Mouse (Mus musculus) embryonic facial prominence, embryonic 14.5 days (tissue): ENCODE measurements around the gene Ppp2r1b. TPM values are rescaled to one million over a fixed set of nuclear protein-coding genes. Genes with fewer than 3 reads are reported as not detected.

Source experiments
- ATAC-seq: fragments of 200-750 bp; cut with Nextera tagmentation; 2 replicates; pipeline ENCODE4 v1.8.0; 2017; ENCODE audit warnings: low read depth, moderate number of reproducible peaks, moderate TSS enrichment
- DNase-seq: peaks from one replicate; pipeline ENCODE4 v3.0.0-alpha.2; 2015; ENCODE audit warnings: low spot score
- H3K27ac ChIP-seq: fragments of 300-500 bp; sonication (generic); replicated peaks from 2 replicates; pipeline ENCODE4 v1.5.1; 2014; ENCODE audit warnings: low read depth, mild to moderate bottlenecking, low read length, moderate library complexity
- H3K27me3 ChIP-seq: fragments of 300-500 bp; sonication (generic); replicated peaks from 2 replicates; pipeline ENCODE4 v1.6.1; 2014; ENCODE audit warnings: low read length; ENCODE audit not compliant: control insufficient read depth, insufficient read depth
- H3K36me3 ChIP-seq: fragments of 300-500 bp; sonication (generic); 2 replicates; pipeline ENCODE4 v1.6.1; 2014; ENCODE audit warnings: low read length, mixed read lengths; ENCODE audit not compliant: control insufficient read depth, insufficient read depth
- H3K4me1 ChIP-seq: fragments of 300-500 bp; sonication (generic); 2 replicates; pipeline ENCODE4 v1.6.1; 2014; ENCODE audit warnings: antibody characterized with exemption, low read length; ENCODE audit not compliant: control insufficient read depth, insufficient read depth
- H3K4me2 ChIP-seq: fragments of 300-500 bp; sonication (generic); 2 replicates; pipeline ENCODE4 v1.6.1; 2014; ENCODE audit warnings: low read depth, mild to moderate bottlenecking, low read length, moderate library complexity, mixed read lengths
- H3K4me3 ChIP-seq: fragments of 300-500 bp; sonication (generic); 2 replicates; pipeline ENCODE4 v1.5.1; 2014; ENCODE audit warnings: low read depth, mild to moderate bottlenecking, low read length
- H3K9ac ChIP-seq: fragments of 300-500 bp; sonication (generic); 2 replicates; pipeline ENCODE4 v1.6.1; 2014; ENCODE audit warnings: low read depth, mild to moderate bottlenecking, low read length, moderate library complexity, mixed read lengths
- H3K9me3 ChIP-seq: fragments of 300-500 bp; sonication (generic); 2 replicates; pipeline ENCODE4 v1.6.1; 2016; ENCODE audit warnings: low read length; ENCODE audit not compliant: control insufficient read depth
- WGBS: fragments of 180-500 bp; shearing (Covaris S2); extraction: QIAGEN DNeasy Blood & Tissue Kit; methylation state at CpG from one replicate; pipeline ENCODE4 v1.1.7; 2014; 5-methylcytosine and 5-hydroxymethylcytosine counted together
- polyA plus RNA-seq: library from polyadenylated mRNA; unstranded; fragments of >200 nt; fragmentation: Nextera tagmentation; extraction: Ambion mirVana; gene quantifications from 2 replicates; pipeline ENCODE4 v1.2.1, GENCODE M21; 2014

Gene Ppp2r1b
- polyA plus RNA-seq, 1 experiment from 2014 or later: 55.7 TPM

DNA sequence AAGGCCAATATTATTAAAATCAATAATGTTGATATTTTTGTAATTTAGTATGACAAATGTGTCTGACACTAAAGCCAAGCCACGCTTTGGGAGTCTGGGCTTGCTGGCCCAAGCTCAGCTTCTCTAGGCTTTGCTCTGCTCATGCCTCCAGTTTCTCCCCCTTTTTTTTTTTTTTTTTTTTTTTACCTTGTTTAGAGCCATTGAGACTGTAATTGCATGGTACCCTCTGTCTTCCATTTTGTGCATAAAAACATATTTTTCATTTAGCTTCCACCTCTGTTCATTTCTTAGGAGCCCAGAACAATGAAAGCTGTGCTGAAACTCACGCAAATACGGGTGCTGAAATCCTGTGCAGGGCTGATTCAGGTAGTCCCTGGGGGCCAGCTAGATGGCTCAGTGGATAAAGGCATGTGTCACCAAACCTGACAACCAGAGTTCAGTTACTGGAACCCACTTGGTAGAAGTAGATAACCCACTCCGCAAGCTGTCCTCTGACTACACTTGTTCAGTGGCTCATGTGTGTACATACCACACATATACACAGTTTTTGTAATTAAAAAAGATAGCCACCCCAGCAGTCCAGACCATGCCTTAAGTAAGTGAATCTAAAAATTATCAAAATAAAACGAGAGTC lies 10.1 kb downstream of the Ppp2r1b start:
- ATAC-seq (no peak), DNase-seq (no peak)
- Histone ChIP-seq H3K4me2 (no peak overlapping the region), H3K4me3 (no peak overlapping the region), H3K9ac (no peak overlapping the region), H3K9me3 (no peaks in the 10 kb centered on the region), H3K36me3 (peaks cover 16% of the 10 kb centered on the region), H3K27ac (no peak overlapping the region), H3K27me3 (no peaks in the 10 kb centered on the region), H3K4me1 (peaks cover 14% of the 10 kb centered on the region)
- 90% methylated on average over 5 of the region's 5 CpGs for WGBS

DNA sequence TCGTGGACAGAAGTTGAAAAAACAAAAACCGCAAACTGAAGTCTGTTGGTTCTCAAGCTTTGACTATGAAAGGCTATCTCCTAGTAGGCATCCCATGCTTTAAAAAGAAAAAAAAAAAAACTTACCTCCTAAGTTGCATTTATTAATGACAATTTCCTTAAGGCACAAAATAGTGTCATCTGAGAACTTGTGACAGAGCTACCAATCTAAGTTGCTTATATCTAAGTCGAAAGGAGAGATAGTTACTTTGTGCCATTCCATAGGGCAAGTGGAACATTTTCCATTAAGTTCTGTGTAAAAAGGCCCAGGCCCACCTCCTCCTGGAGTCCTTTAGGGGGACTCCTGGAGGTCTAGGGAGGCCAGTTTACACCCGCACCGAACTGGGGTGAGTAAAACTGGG lies 10.7 kb downstream of the Ppp2r1b start:
- 65% methylated on average over 5 of the region's 5 CpGs for WGBS
- peak overlapping the region; percentile 83 for H3K9ac ChIP-seq
- DNase-seq (no peak), ATAC-seq (no peak)
- peaks cover 10% of the 10 kb centered on the region for H3K4me1 ChIP-seq
- H3K9me3 ChIP-seq: no peaks in the 10 kb centered on the region
- no peaks in the 10 kb centered on the region for H3K27me3 ChIP-seq
- H3K27ac ChIP-seq: peak overlapping the region; percentile 85
- H3K4me3 ChIP-seq: peak overlapping the region; percentile 82
- H3K36me3 ChIP-seq: peaks cover 21% of the 10 kb centered on the region
- H3K4me2 ChIP-seq: peak overlapping the region; percentile 73

DNA sequence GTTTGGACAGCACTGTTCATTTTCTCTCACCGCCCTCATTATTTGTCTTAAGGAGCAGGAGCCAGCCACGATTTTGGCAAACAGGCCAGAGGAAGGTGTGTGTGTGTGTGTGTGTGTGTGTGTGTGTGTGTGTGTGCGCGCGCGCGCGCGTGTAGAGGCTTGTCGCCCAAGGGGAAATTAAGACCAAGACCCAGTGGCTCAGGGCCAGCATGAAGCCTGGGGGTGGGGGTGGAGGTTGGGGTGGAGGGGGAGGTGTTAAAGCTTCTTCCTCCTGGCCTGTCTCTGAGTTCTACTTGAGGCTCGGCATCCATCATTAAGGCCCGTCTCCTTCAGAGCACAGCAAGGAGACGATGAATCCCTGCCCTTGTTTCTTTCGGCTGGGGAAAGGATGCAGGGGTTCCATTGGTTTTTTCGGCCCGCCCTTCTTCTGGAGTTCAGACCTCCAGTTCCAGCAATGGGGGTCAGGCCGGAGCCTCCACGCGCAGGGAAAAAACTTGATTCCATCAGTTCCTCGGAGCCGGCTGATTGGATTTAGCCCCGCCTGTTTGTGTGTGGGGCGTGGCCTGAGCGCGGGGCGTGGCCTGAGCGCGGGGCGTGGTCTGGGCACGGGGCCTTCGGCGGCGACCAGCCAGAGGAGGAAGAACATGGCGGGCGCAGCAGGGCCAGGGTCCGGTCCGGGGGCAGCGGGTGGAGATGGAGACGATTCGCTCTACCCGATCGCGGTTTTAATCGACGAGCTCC lies 11.4 kb downstream of the Ppp2r1b start:
- peak; percentile 92 for ATAC-seq
- peak overlapping the region; percentile 82 for H3K4me3 ChIP-seq
- H3K9ac ChIP-seq: peak overlapping the region; percentile 83
- no peaks in the 10 kb centered on the region for H3K27me3 ChIP-seq
- no peaks in the 10 kb centered on the region for H3K9me3 ChIP-seq
- peak overlapping the region; percentile 85 for H3K27ac ChIP-seq
- peaks cover 6% of the 10 kb centered on the region for H3K4me1 ChIP-seq
- peak; percentile 93 for DNase-seq
- H3K36me3 ChIP-seq: peaks cover 28% of the 10 kb centered on the region
- under 1% methylated on average over 43 of the region's 45 CpGs for WGBS
- peak overlapping the region; percentile 73 for H3K4me2 ChIP-seq

DNA sequence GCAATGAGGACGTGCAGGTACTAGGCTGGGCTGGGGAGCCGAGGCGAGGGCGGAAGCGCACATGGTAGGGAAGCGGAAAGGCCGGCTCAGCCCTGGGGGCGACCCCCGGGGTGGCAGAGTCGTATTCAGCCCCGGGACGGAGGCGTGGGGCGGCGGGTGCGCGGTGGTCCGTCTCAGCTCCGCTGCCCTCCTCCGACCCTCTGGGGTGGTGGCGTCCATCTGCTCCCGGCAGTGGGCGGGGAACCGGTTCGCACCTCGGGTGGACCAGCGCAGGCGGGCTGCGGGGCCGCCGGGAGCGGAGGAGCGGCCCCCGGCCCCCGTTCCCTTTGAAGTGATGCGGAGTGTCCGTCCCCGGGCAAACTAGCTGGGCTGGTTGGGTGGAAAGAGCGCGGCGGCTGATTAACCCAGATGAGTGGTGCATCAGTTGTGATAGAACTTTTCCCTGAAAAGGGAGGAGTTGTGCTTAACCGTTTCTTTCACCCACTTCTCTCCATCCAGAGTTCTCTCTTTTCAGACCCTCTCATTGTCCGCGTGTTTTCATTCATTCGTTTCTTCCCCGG lies 12.1 kb downstream of the Ppp2r1b start:
- Histone ChIP-seq H3K4me1 (peaks cover 6% of the 10 kb centered on the region), H3K4me3 (peak overlapping the region; percentile 82), H3K36me3 (peaks cover 35% of the 10 kb centered on the region), H3K27me3 (no peaks in the 10 kb centered on the region), H3K9me3 (no peaks in the 10 kb centered on the region), H3K27ac (peak overlapping the region; percentile 85), H3K4me2 (peak overlapping the region; percentile 73), H3K9ac (peak overlapping the region; percentile 83)
- DNase-seq (peak; percentile 16), ATAC-seq (peak; percentile 65)
- 1% methylated on average over 21 of the region's 46 CpGs for WGBS

DNA sequence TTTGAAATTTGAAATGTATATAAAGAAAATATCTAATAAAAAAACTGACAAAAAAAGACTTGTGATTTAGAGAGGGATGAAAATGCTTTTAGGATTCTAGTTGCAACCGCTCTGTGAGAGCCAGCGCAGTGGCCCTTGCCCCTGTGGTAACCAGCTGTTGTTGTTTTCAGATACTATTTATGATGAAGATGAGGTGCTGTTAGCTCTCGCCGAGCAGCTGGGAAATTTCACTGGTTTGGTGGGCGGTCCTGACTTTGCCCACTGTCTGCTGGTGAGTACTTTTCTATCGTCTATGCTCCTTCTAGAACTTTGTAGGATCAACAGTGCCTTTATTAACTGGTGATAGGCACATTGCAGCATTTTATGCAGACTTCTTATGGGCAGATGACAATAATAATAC lies 13.6 kb downstream of the Ppp2r1b start:
- H3K9me3 ChIP-seq: no peaks in the 10 kb centered on the region
- no peak overlapping the region for H3K9ac ChIP-seq
- peaks cover 50% of the 10 kb centered on the region for H3K36me3 ChIP-seq
- no peaks in the 10 kb centered on the region for H3K27me3 ChIP-seq
- no peak overlapping the region for H3K4me2 ChIP-seq
- no peak for ATAC-seq
- DNase-seq: no peak
- no peak overlapping the region for H3K27ac ChIP-seq
- H3K4me1 ChIP-seq: peaks cover 6% of the 10 kb centered on the region
- WGBS: 90% methylated on average over 6 of the region's 6 CpGs
- H3K4me3 ChIP-seq: no peak overlapping the region

DNA sequence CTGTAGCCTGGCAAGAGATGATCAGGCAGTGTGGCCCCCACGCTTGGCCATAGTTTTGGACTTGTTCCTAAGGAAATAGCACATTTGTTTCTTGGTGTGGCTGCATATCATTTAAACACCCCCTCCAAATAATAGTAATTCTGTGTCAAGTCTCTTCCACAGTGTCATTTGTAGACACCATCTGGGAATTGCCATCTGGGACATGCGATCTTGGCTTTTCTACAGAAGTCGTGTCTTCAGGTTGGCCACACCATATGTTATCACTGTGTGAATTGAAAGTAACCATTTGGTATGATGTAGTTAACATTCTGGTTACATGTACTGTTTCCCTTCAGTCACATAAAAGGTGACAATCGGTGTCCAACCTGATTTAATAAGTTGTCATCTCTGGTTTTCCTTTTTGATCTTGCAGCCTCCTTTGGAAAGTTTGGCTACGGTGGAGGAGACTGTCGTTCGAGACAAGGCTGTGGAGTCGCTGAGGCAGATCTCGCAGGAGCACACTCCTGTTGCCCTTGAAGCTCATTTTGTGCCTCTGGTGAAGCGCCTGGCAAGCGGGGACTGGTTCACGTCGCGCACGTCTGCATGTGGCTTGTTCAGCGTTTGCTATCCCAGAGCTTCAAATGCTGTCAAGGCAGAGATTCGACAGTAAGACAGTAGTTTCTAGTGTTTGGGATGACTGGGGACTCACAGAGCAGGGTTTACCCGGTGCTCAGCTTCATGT lies 16.2 kb downstream of the Ppp2r1b start:
- no peak overlapping the region for H3K27ac ChIP-seq
- H3K9ac ChIP-seq: no peak overlapping the region
- DNase-seq (no peak), ATAC-seq (no peak)
- peaks cover 73% of the 10 kb centered on the region for H3K36me3 ChIP-seq
- H3K4me1 ChIP-seq: peaks cover 6% of the 10 kb centered on the region
- no peaks in the 10 kb centered on the region for H3K27me3 ChIP-seq
- H3K9me3 ChIP-seq: no peaks in the 10 kb centered on the region
- 91% methylated on average over 18 of the region's 18 CpGs for WGBS
- no peak overlapping the region for H3K4me2 ChIP-seq
- H3K4me3 ChIP-seq: no peak overlapping the region

DNA sequence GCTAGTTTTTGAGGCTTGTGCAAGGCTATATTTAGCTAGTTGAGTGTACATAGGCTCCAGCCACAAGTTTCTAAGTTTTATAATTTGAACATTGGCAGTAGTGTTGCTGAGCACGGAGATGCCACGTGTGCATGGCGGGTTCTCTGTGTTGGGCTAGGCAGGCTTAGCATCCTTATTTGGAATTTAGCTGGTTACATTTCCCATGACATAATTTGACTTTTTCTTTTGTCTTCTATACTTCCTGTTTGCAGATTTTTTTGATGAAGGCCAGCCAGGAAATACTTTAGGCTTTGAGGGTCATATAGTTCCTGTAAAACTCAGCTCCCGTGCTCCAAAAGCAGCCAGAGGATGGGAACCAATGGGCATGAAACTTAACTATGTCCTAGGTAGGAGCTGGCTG lies 18.7 kb downstream of the Ppp2r1b start:
- no peak overlapping the region for H3K4me2 ChIP-seq
- WGBS: 84% methylated on average over 4 of the region's 4 CpGs

DNA sequence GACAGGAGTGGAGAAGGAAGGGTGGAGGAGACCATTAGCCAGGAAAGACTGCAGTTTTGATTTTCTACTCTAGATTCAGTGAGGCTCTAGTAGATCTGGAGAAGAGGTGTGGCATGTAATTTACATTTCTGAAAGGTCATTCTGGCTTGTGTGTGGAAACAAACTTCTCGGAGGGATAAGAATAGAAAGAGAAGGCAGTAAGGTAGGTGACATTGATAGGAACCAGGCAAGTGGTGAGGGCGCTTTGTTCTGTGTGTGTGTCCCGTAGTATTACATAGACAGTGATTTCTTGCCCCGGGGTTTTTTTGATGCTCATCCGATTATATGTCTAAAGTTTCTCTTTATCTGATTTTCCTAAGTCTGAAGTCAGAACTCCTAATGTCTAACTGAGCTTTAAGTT lies 19.8 kb downstream of the Ppp2r1b start:
- Histone ChIP-seq H3K27me3 (no peaks in the 10 kb centered on the region), H3K27ac (no peak overlapping the region), H3K9me3 (no peaks in the 10 kb centered on the region), H3K36me3 (peaks cover 93% of the 10 kb centered on the region), H3K4me1 (no peaks in the 10 kb centered on the region), H3K9ac (no peak overlapping the region), H3K4me2 (no peak overlapping the region), H3K4me3 (no peak overlapping the region)
- ATAC-seq (no peak), DNase-seq (no peak)
- 82% methylated on average over 5 of the region's 5 CpGs for WGBS

More for the DNA sequence above, 18.7 kb downstream of the Ppp2r1b start:
- Histone ChIP-seq H3K36me3 (peaks cover 97% of the 10 kb centered on the region), H3K4me3 (no peak overlapping the region), H3K27ac (no peak overlapping the region), H3K9me3 (no peaks in the 10 kb centered on the region), H3K4me1 (no peaks in the 10 kb centered on the region), H3K9ac (no peak overlapping the region), H3K27me3 (no peaks in the 10 kb centered on the region)
- DNase-seq (no peak), ATAC-seq (no peak)
